Mouse (Mus musculus): ENCODE results near the gene Gas2l1.

DNA sequence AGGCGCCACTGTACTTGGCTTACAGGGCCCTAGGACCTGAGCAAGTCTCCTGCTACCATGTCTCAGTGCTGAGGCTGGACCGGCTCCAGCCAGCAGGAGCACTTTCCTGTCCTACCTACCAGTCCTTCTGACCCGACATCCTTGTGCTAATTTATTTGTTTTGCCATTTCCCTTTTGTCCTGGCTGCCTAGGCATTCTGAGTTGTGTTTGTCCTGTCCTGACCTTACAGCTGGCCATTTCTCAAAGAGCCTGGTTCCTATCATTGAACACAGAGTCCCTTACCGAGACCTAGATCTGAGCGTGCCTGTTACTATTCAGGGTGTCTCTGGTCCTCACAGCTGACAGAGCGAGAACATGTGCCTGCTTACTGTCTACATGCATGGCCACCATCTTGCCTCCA is 10.3 kb downstream of the Gas2l1 start:
- TF ChIP-seq TAL1 (IDR thresholded peaks at IDR 0.05; ENCODE audit: low read length), result no peak
- TF ChIP-seq GATA1 (IDR thresholded peaks at IDR 0.05; ENCODE audit: low read length), result no peak
